Mouse (Mus musculus): ENCODE results near the gene Gpr152.
"Not testable (repeated sequence)": the region's sequence is repeated elsewhere in the genome, so short reads cannot be mapped to it uniquely, and the experiment has no call there.

Gene Gpr152

GRCm38 (mm10) chr19:4112063-4112960 lies 27.3 kb upstream of the Gpr152 start:
- no peak for DNase-seq

GRCm38 (mm10) chr19:4113186-4113805 lies 26.3 kb upstream of the Gpr152 start:
- peak; percentile 80 for DNase-seq

- no peak for DNase-seq
Observed at GRCm38 (mm10) chr19:4113806-4114230, 25.8 kb upstream of the Gpr152 start.

- DNase-seq: no peak
Observed at GRCm38 (mm10) chr19:4114551-4114950, 25.0 kb upstream of the Gpr152 start.

GRCm38 (mm10) chr19:4115144-4115543 lies 24.4 kb upstream of the Gpr152 start:
- no peak for DNase-seq

- no peak for DNase-seq
Observed at GRCm38 (mm10) chr19:4115816-4116215, 23.8 kb upstream of the Gpr152 start.

- DNase-seq: no peak
Observed at GRCm38 (mm10) chr19:4117006-4117405, 22.6 kb upstream of the Gpr152 start.

GRCm38 (mm10) chr19:4118350-4118749 lies 21.2 kb upstream of the Gpr152 start:
- no peak for DNase-seq

- no peak for DNase-seq
Observed at GRCm38 (mm10) chr19:4119716-4120487, 19.7 kb upstream of the Gpr152 start.

GRCm38 (mm10) chr19:4120496-4120895 lies 19.1 kb upstream of the Gpr152 start:
- no peak for DNase-seq

- peak; percentile 99 for DNase-seq
Observed at GRCm38 (mm10) chr19:4121097-4121805, 18.3 kb upstream of the Gpr152 start.

- DNase-seq: not testable (repeated sequence)
Observed at GRCm38 (mm10) chr19:4121896-4122295, 17.7 kb upstream of the Gpr152 start.

GRCm38 (mm10) chr19:4122411-4123370 lies 16.9 kb upstream of the Gpr152 start:
- DNase-seq: no peak

GRCm38 (mm10) chr19:4124432-4124831 lies 15.2 kb upstream of the Gpr152 start:
- no peak for DNase-seq

- DNase-seq: not testable (repeated sequence)
Observed at GRCm38 (mm10) chr19:4125268-4125667, 14.3 kb upstream of the Gpr152 start.

GRCm38 (mm10) chr19:4125741-4126696 lies 13.6 kb upstream of the Gpr152 start, which contains the start of gene Aip:
Gene Aip, minus strand, starts transcription at chr19:4125858.
- peak; percentile 99 for DNase-seq

GRCm38 (mm10) chr19:4126759-4127495 lies 12.7 kb upstream of the Gpr152 start:
- no peak for DNase-seq

- no peak for DNase-seq
Observed at GRCm38 (mm10) chr19:4129462-4129861, 10.1 kb upstream of the Gpr152 start.

GRCm38 (mm10) chr19:4130106-4130505 lies 9.5 kb upstream of the Gpr152 start:
- DNase-seq: no peak
